Mouse (Mus musculus): ENCODE results near the gene Hipk3. TPM values are rescaled to one million over a fixed set of nuclear protein-coding genes. Genes with fewer than 3 reads are reported as not detected.
A peak's percentile ranks its signal among the peaks of the same experiment; 100 is the strongest.

The Hipk3 gene
- polyA plus RNA-seq, 1 experiment, result 66.5 TPM

GRCm38 (mm10) chr2:104458569-104459332 is 35.5 kb downstream of the Hipk3 start:
- Histone ChIP-seq H3K4me3 (ENCODE audit: insufficient read depth, low read length) (no peak overlapping the region), H3K4me1 (ENCODE audit: control insufficient read depth, insufficient read depth, low read length) (peaks cover 4% of the 10 kb centered on the region), H3K27ac (ENCODE audit: insufficient read depth, low read length) (no peak overlapping the region)
- TF ChIP-seq CTCF (IDR thresholded peaks at IDR 0.05; ENCODE audit: borderline replicate concordance, insufficient read depth, low read length) (no peak), POLR2A (IDR thresholded peaks at IDR 0.05; ENCODE audit: low read depth, low read length) (no peak)

GRCm38 (mm10) chr2:104457106-104457505 is 37.1 kb downstream of the Hipk3 start:
- H3K27ac ChIP-seq (ENCODE audit: insufficient read depth, low read length), result no peak overlapping the region
- no peak for TF ChIP-seq CTCF (IDR thresholded peaks at IDR 0.05; ENCODE audit: borderline replicate concordance, insufficient read depth, low read length)
- TF ChIP-seq POLR2A (IDR thresholded peaks at IDR 0.05; ENCODE audit: low read depth, low read length), result no peak
- H3K4me1 ChIP-seq (ENCODE audit: control insufficient read depth, insufficient read depth, low read length), result peaks cover 4% of the 10 kb centered on the region

GRCm38 (mm10) chr2:104450685-104451084 is 43.6 kb downstream of the Hipk3 start:
- Histone ChIP-seq H3K4me3 (ENCODE audit: insufficient read depth, low read length) (no peak overlapping the region), H3K4me1 (ENCODE audit: control insufficient read depth, insufficient read depth, low read length) (peaks cover 17% of the 10 kb centered on the region), H3K27ac (ENCODE audit: insufficient read depth, low read length) (no peak overlapping the region)
- TF ChIP-seq CTCF (IDR thresholded peaks at IDR 0.05; ENCODE audit: borderline replicate concordance, insufficient read depth, low read length) (no peak), POLR2A (IDR thresholded peaks at IDR 0.05; ENCODE audit: low read depth, low read length) (no peak)

More at GRCm38 (mm10) chr2:104457106-104457505, 37.1 kb downstream of the Hipk3 start:
- H3K4me3 ChIP-seq (ENCODE audit: insufficient read depth, low read length), result no peak overlapping the region

- TF ChIP-seq CTCF (IDR thresholded peaks at IDR 0.05; ENCODE audit: borderline replicate concordance, insufficient read depth, low read length), result no peak
- Histone ChIP-seq H3K27ac (ENCODE audit: insufficient read depth, low read length) (peak overlapping the region; percentile 51), H3K4me3 (ENCODE audit: insufficient read depth, low read length) (no peak overlapping the region), H3K4me1 (ENCODE audit: control insufficient read depth, insufficient read depth, low read length) (peaks cover 17% of the 10 kb centered on the region)
Measured at GRCm38 (mm10) chr2:104449191-104449590, 45.1 kb downstream of the Hipk3 start.

GRCm38 (mm10) chr2:104448201-104448600 is 46.0 kb downstream of the Hipk3 start:
- Histone ChIP-seq H3K4me3 (ENCODE audit: insufficient read depth, low read length) (no peak overlapping the region), H3K27ac (ENCODE audit: insufficient read depth, low read length) (peak overlapping the region; percentile 62; the same call in 1 of the 2 replicates), H3K4me1 (ENCODE audit: control insufficient read depth, insufficient read depth, low read length) (peaks cover 17% of the 10 kb centered on the region)
- no peak for TF ChIP-seq CTCF (IDR thresholded peaks at IDR 0.05; ENCODE audit: borderline replicate concordance, insufficient read depth, low read length)
- TF ChIP-seq POLR2A (IDR thresholded peaks at IDR 0.05; ENCODE audit: low read depth, low read length), result no peak

GRCm38 (mm10) chr2:104446016-104446415 is 48.2 kb downstream of the Hipk3 start:
- Histone ChIP-seq H3K27ac (ENCODE audit: insufficient read depth, low read length) (no peak overlapping the region), H3K4me3 (ENCODE audit: insufficient read depth, low read length) (no peak overlapping the region)
- TF ChIP-seq CTCF (IDR thresholded peaks at IDR 0.05; ENCODE audit: borderline replicate concordance, insufficient read depth, low read length), result no peak
- TF ChIP-seq POLR2A (IDR thresholded peaks at IDR 0.05; ENCODE audit: low read depth, low read length), result no peak

GRCm38 (mm10) chr2:104444776-104445175 is 49.5 kb downstream of the Hipk3 start:
- no peak for TF ChIP-seq POLR2A (IDR thresholded peaks at IDR 0.05; ENCODE audit: low read depth, low read length)
- TF ChIP-seq CTCF (IDR thresholded peaks at IDR 0.05; ENCODE audit: borderline replicate concordance, insufficient read depth, low read length), result peak; percentile 56; the same call in 1 of the 2 replicates
- Histone ChIP-seq H3K4me3 (ENCODE audit: insufficient read depth, low read length) (no peak overlapping the region), H3K4me1 (ENCODE audit: control insufficient read depth, insufficient read depth, low read length) (peaks cover 9% of the 10 kb centered on the region), H3K27ac (ENCODE audit: insufficient read depth, low read length) (no peak overlapping the region)

More at GRCm38 (mm10) chr2:104446016-104446415, 48.2 kb downstream of the Hipk3 start:
- H3K4me1 ChIP-seq (ENCODE audit: control insufficient read depth, insufficient read depth, low read length), result peaks cover 13% of the 10 kb centered on the region

- TF ChIP-seq CTCF (IDR thresholded peaks at IDR 0.05; ENCODE audit: borderline replicate concordance, insufficient read depth, low read length), result no peak
- no peak for TF ChIP-seq POLR2A (IDR thresholded peaks at IDR 0.05; ENCODE audit: low read depth, low read length)
- no peak overlapping the region for H3K27ac ChIP-seq (ENCODE audit: insufficient read depth, low read length)
Measured at GRCm38 (mm10) chr2:104442341-104442740, 51.9 kb downstream of the Hipk3 start.

GRCm38 (mm10) chr2:104436226-104436625 is 58.0 kb downstream of the Hipk3 start:
- TF ChIP-seq CTCF (IDR thresholded peaks at IDR 0.05; ENCODE audit: borderline replicate concordance, insufficient read depth, low read length), result no peak
- no peak for TF ChIP-seq POLR2A (IDR thresholded peaks at IDR 0.05; ENCODE audit: low read depth, low read length)
- H3K4me3 ChIP-seq (ENCODE audit: insufficient read depth, low read length), result no peak overlapping the region
- H3K27ac ChIP-seq (ENCODE audit: insufficient read depth, low read length), result no peak overlapping the region
- H3K4me1 ChIP-seq (ENCODE audit: control insufficient read depth, insufficient read depth, low read length), result peaks cover 4% of the 10 kb centered on the region; the same call in 1 of the 2 replicates

More at GRCm38 (mm10) chr2:104442341-104442740, 51.9 kb downstream of the Hipk3 start:
- H3K4me1 ChIP-seq (ENCODE audit: control insufficient read depth, insufficient read depth, low read length), result no peaks in the 10 kb centered on the region
- no peak overlapping the region for H3K4me3 ChIP-seq (ENCODE audit: insufficient read depth, low read length)

- TF ChIP-seq CTCF (IDR thresholded peaks at IDR 0.05; ENCODE audit: borderline replicate concordance, insufficient read depth, low read length) (no peak), POLR2A (IDR thresholded peaks at IDR 0.05; ENCODE audit: low read depth, low read length) (no peak)
- Histone ChIP-seq H3K27ac (ENCODE audit: insufficient read depth, low read length) (no peak overlapping the region), H3K4me1 (ENCODE audit: control insufficient read depth, insufficient read depth, low read length) (no peaks in the 10 kb centered on the region)
Measured at GRCm38 (mm10) chr2:104431067-104431466, 63.2 kb downstream of the Hipk3 start.

More at GRCm38 (mm10) chr2:104431067-104431466, 63.2 kb downstream of the Hipk3 start:
- no peak overlapping the region for H3K4me3 ChIP-seq (ENCODE audit: insufficient read depth, low read length)
